Mouse (Mus musculus) stomach, postnatal 0 days (tissue): ENCODE results near the gene Cnrip1. TPM values are rescaled to one million over a fixed set of nuclear protein-coding genes. Genes with fewer than 3 reads are reported as not detected.

Experiments used
- ATAC-seq: fragments of 200-750 bp; cut with Nextera tagmentation; 2 replicates; pipeline ENCODE4 v1.8.0; 2017; ENCODE audit not compliant: low FRiP score, low TSS enrichment
- DNase-seq: peaks from one replicate; pipeline ENCODE4 v3.0.0-alpha.2; 2016; ENCODE audit warnings: low spot score
- H3K27ac ChIP-seq: fragments of 300-500 bp; sonication (generic); replicated peaks from 2 replicates; pipeline ENCODE4 v1.5.1; 2014; ENCODE audit warnings: mild to moderate bottlenecking, control low read depth
- H3K27me3 ChIP-seq: fragments of 300-500 bp; sonication (generic); 2 replicates; pipeline ENCODE4 v1.6.1; 2014; ENCODE audit warnings: low read length; ENCODE audit not compliant: control insufficient read depth, insufficient read depth
- H3K36me3 ChIP-seq: fragments of 300-500 bp; sonication (generic); 2 replicates; pipeline ENCODE4 v1.6.1; 2014; ENCODE audit warnings: low read length, mixed read lengths; ENCODE audit not compliant: control insufficient read depth, insufficient read depth
- H3K4me1 ChIP-seq: fragments of 300-500 bp; sonication (generic); replicated peaks from 2 replicates; pipeline ENCODE4 v1.6.1; 2014; ENCODE audit warnings: antibody characterized with exemption; ENCODE audit not compliant: control insufficient read depth, insufficient read depth
- H3K4me2 ChIP-seq: fragments of 300-500 bp; sonication (generic); replicated peaks from 2 replicates; pipeline ENCODE4 v1.6.1; 2014; ENCODE audit warnings: low read depth, mild to moderate bottlenecking, control low read depth, moderate library complexity
- H3K4me3 ChIP-seq: fragments of 300-500 bp; sonication (generic); 2 replicates; pipeline ENCODE4 v1.5.1; 2014; ENCODE audit warnings: low read depth, low read length, control low read depth
- H3K9ac ChIP-seq: fragments of 300-500 bp; sonication (generic); 2 replicates; pipeline ENCODE4 v1.6.1; 2014; ENCODE audit warnings: mild to moderate bottlenecking, low read length, control low read depth, mixed read lengths
- H3K9me3 ChIP-seq: fragments of 300-500 bp; sonication (generic); 2 replicates; pipeline ENCODE4 v1.6.1; 2016; ENCODE audit warnings: low read length; ENCODE audit not compliant: control insufficient read depth
- CTCF ChIP-seq: IDR thresholded peaks from 2 replicates; pipeline ENCODE4 v1.5.1; 2016; ENCODE audit warnings: antibody characterized with exemption, low read depth, mild to moderate bottlenecking, moderate library complexity
- EP300 ChIP-seq: optimal IDR thresholded peaks from 2 replicates; pipeline ENCODE3; 2016; ENCODE audit warnings: antibody characterized with exemption
- WGBS: fragments of 180-500 bp; shearing (Covaris S2); extraction: QIAGEN DNeasy Blood & Tissue Kit; methylation state at CpG from one replicate; pipeline ENCODE4 v1.1.7; 2014; 5-methylcytosine and 5-hydroxymethylcytosine counted together
- polyA plus RNA-seq: library from polyadenylated mRNA; unstranded; fragments of >200 nt; fragmentation: Nextera tagmentation; extraction: Ambion mirVana; gene quantifications from 2 replicates; pipeline ENCODE4 v1.2.1, GENCODE M21; 2015

The Cnrip1 gene
- polyA plus RNA-seq, 1 experiment from 2014 or later, result 15.1 TPM

GRCm38 (mm10) chr11:17007517-17008173 lies 43.7 kb upstream of the Cnrip1 start:
- WGBS, result 79% methylated on average over 5 of the region's 5 CpGs
- no peak overlapping the region for H3K4me2 ChIP-seq
- no peak overlapping the region for H3K9ac ChIP-seq
- no peak for DNase-seq
- ATAC-seq, result no peak
- TF ChIP-seq EP300 (no peak), CTCF (no peak)
- no peaks in the 10 kb centered on the region for H3K9me3 ChIP-seq
- no peaks in the 10 kb centered on the region for H3K27me3 ChIP-seq
- no peak overlapping the region for H3K4me3 ChIP-seq
- H3K4me1 ChIP-seq, result no peaks in the 10 kb centered on the region
- H3K36me3 ChIP-seq, result no peaks in the 10 kb centered on the region
- no peak overlapping the region for H3K27ac ChIP-seq

- H3K9me3 ChIP-seq, result no peaks in the 10 kb centered on the region
- H3K27ac ChIP-seq, result no peak overlapping the region
- no peak overlapping the region for H3K4me2 ChIP-seq
- no peak overlapping the region for H3K4me3 ChIP-seq
- no peaks in the 10 kb centered on the region for H3K36me3 ChIP-seq
- 45% methylated on average over 7 of the region's 7 CpGs for WGBS
- ATAC-seq, result no peak
- no peak overlapping the region for H3K9ac ChIP-seq
- no peaks in the 10 kb centered on the region for H3K27me3 ChIP-seq
- DNase-seq, result no peak
- no peaks in the 10 kb centered on the region for H3K4me1 ChIP-seq
- TF ChIP-seq CTCF, result no peak
- TF ChIP-seq EP300, result no peak
Measured at GRCm38 (mm10) chr11:17008498-17008941, 42.9 kb upstream of the Cnrip1 start.

GRCm38 (mm10) chr11:17012948-17013347 lies 38.4 kb upstream of the Cnrip1 start:
- Histone ChIP-seq H3K9me3 (no peaks in the 10 kb centered on the region), H3K27ac (no peak overlapping the region), H3K27me3 (no peaks in the 10 kb centered on the region), H3K4me1 (no peaks in the 10 kb centered on the region), H3K36me3 (no peaks in the 10 kb centered on the region), H3K9ac (no peak overlapping the region), H3K4me2 (no peak overlapping the region), H3K4me3 (no peak overlapping the region)
- TF ChIP-seq EP300, result no peak
- peak; percentile 27; the same call in 1 of the 2 replicates for TF ChIP-seq CTCF
- no peak for DNase-seq
- ATAC-seq, result no peak

- H3K4me2 ChIP-seq, result no peak overlapping the region
- H3K4me3 ChIP-seq, result no peak overlapping the region
- H3K27me3 ChIP-seq, result no peaks in the 10 kb centered on the region
- ATAC-seq (no peak), DNase-seq (no peak)
- H3K4me1 ChIP-seq, result no peaks in the 10 kb centered on the region
- no peaks in the 10 kb centered on the region for H3K9me3 ChIP-seq
- no peak overlapping the region for H3K27ac ChIP-seq
- WGBS, result 88% methylated on average over 7 of the region's 7 CpGs
- TF ChIP-seq EP300 (no peak), CTCF (peak; percentile 10; the same call in 1 of the 2 replicates)
- H3K9ac ChIP-seq, result no peak overlapping the region
- H3K36me3 ChIP-seq, result no peaks in the 10 kb centered on the region
Measured at GRCm38 (mm10) chr11:17019328-17019727, 32.1 kb upstream of the Cnrip1 start.

DNA sequence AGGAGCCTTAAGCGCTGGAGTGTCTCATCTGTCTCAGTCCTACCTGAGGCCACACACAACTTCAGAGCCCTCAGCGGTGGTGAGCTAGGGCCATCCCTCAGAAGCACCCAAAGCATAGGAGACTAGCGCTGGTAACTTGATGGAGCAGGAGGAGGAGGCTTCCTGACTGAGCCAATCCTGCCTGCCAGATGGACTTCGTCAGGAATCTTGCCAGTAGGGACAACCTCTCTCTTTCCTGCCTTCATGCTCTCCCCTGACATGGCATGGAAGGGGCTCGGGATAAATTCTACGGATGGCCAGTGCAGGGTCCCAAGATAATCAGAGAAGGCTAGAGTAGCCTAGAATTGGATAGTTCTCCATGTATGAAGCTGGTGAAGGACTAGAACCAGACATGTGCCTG lies 28.2 kb upstream of the Cnrip1 start:
- WGBS, result 57% methylated on average over 6 of the region's 6 CpGs
- H3K36me3 ChIP-seq, result no peaks in the 10 kb centered on the region
- H3K27me3 ChIP-seq, result no peaks in the 10 kb centered on the region
- no peak overlapping the region for H3K4me2 ChIP-seq
- H3K4me3 ChIP-seq, result no peak overlapping the region
- no peak overlapping the region for H3K9ac ChIP-seq
- H3K27ac ChIP-seq, result no peak overlapping the region
- DNase-seq, result no peak
- H3K4me1 ChIP-seq, result no peaks in the 10 kb centered on the region
- TF ChIP-seq EP300 (no peak), CTCF (no peak)
- no peak for ATAC-seq
- H3K9me3 ChIP-seq, result no peaks in the 10 kb centered on the region

DNA sequence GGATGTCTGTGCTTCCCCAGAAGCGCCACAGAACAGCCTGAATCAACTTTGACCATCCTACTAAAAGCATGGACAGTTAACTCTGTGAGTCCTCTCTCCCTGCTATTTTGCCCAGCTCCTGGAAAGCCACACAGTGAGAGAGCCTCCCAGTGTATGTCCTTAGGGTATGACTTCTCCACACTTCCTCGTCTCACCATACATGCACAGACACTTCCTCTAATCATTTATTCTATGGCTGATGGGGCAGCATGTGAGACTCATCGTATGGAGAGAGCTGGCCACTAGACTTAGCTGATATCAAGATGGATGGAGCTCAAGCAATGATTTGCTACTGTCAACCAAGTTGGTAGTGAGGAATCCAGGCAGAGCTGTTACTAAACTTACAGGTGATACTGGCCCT lies 27.4 kb upstream of the Cnrip1 start:
- Histone ChIP-seq H3K27me3 (no peaks in the 10 kb centered on the region), H3K4me1 (no peaks in the 10 kb centered on the region), H3K9ac (no peak overlapping the region), H3K4me3 (no peak overlapping the region), H3K9me3 (no peaks in the 10 kb centered on the region), H3K36me3 (no peaks in the 10 kb centered on the region), H3K4me2 (no peak overlapping the region), H3K27ac (no peak overlapping the region)
- no peak for DNase-seq
- no peak for TF ChIP-seq CTCF
- TF ChIP-seq EP300, result no peak
- ATAC-seq, result no peak
- WGBS, result 85% methylated on average over 3 of the region's 3 CpGs
